Mouse (Mus musculus): ENCODE measurements at regions not wholly inside any gene's neighbourhood (a gene's known extent, or its start where the extent isn't known, plus 50 kb on each side); places are given as distances from the start of the nearest gene placed in this dataset.
A peak's percentile ranks its signal among the peaks of the same experiment; 100 is the strongest.

DNA sequence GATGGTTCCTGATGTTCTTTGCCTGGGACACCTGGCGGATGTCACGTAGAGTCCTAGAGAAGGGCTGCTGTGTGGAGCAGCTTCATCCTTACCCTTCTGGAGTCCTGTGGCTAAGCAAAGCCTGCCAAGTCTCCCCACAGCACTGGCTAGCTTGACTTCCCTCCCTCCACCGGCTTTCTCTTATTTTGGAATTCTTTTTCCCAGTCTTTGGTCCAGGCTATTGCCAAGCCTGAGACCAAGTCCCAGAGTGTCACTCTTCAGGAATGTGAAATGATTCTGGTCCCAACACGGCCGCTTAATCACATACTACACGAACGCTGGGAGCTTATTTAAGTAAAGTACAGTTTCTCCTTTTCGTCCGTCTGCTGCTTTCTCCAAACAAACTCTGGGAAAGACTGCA lies 146.4 kb downstream of the Fndc1 start:
- no peaks in the 10 kb centered on the region for H3K4me1 ChIP-seq (ENCODE audit: control insufficient read depth, insufficient read depth, low read length)
- H3K4me3 ChIP-seq (ENCODE audit: low read length), result no peak overlapping the region
- no peaks in the 10 kb centered on the region for H3K36me3 ChIP-seq (ENCODE audit: control insufficient read depth, insufficient read depth)
- peak; percentile 41; the same call in 1 of the 2 replicates for ATAC-seq (replicated peaks; ENCODE audit: extremely low read depth, insufficient read depth, low FRiP score)
- no peak overlapping the region for H3K4me2 ChIP-seq (ENCODE audit: low read depth, low read length)
- H3K9ac ChIP-seq (ENCODE audit: low read length), result no peak overlapping the region
- 0 out of 2 replicates have a peak overlapping the region, but pooled peaks have one; percentile 0 for H3K27ac ChIP-seq (ENCODE audit: low read length)
- H3K27me3 ChIP-seq (ENCODE audit: control insufficient read depth, insufficient read depth, low read length), result no peaks in the 10 kb centered on the region
- H3K9me3 ChIP-seq (replicated peaks; ENCODE audit: control insufficient read depth, low read length), result no peaks in the 10 kb centered on the region
- WGBS, result 65% methylated on average over 9 of the region's 9 CpGs

DNA sequence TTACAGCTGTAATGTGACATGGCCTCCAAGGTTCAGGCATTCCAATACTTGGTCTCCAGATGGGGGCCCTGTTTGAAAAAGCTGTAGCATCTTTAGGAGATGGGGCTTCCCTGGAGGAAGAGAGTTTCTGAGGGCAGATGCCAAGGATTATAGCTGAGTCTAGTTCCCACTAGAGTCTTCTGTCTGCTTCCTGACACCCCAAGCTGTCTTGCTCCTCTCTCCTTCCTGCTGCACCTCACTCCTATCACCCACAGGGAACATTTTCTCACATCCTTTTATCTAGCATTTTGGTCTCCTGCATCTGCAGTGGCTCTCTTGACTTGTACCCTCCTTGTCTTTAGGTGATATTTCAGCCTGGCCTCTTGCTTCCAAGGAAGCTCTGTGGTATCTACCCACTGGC lies 147.3 kb downstream of the Fndc1 start:
- Histone ChIP-seq H3K27me3 (ENCODE audit: control insufficient read depth, insufficient read depth, low read length) (no peaks in the 10 kb centered on the region), H3K36me3 (ENCODE audit: control insufficient read depth, insufficient read depth) (no peaks in the 10 kb centered on the region), H3K9ac (ENCODE audit: low read length) (no peak overlapping the region), H3K4me1 (ENCODE audit: control insufficient read depth, insufficient read depth, low read length) (no peaks in the 10 kb centered on the region), H3K27ac (ENCODE audit: low read length) (no peak overlapping the region), H3K9me3 (replicated peaks; ENCODE audit: control insufficient read depth, low read length) (no peaks in the 10 kb centered on the region), H3K4me2 (ENCODE audit: low read depth, low read length) (no peak overlapping the region), H3K4me3 (ENCODE audit: low read length) (no peak overlapping the region)
- ATAC-seq (replicated peaks; ENCODE audit: extremely low read depth, insufficient read depth, low FRiP score), result no peak

DNA sequence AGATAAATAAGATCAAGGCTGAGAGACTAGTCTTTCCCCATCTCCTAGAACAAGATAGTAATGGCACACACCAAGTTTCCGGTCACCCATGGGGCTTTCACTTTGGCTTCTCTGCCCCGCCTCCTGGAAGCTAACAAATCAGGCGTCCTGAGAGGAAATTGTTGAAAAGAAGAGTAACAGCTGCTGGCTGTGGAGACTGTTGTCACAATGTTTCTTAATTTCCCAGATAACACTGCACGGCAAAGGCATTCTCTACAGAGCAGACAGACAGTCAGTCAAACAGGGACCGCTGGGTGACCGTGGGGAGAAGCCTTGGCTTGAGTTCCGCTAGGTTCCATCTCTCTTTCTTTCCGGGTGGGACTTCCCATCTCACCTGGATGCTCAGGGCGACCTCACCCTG lies 148.2 kb downstream of the Fndc1 start:
- Histone ChIP-seq H3K9me3 (replicated peaks; ENCODE audit: control insufficient read depth, low read length) (no peaks in the 10 kb centered on the region), H3K4me3 (ENCODE audit: low read length) (no peak overlapping the region), H3K4me1 (ENCODE audit: control insufficient read depth, insufficient read depth, low read length) (no peaks in the 10 kb centered on the region), H3K27ac (ENCODE audit: low read length) (0 out of 2 replicates have a peak overlapping the region, but pooled peaks have one; percentile 19), H3K9ac (ENCODE audit: low read length) (no peak overlapping the region), H3K36me3 (ENCODE audit: control insufficient read depth, insufficient read depth) (no peaks in the 10 kb centered on the region), H3K27me3 (ENCODE audit: control insufficient read depth, insufficient read depth, low read length) (no peaks in the 10 kb centered on the region), H3K4me2 (ENCODE audit: low read depth, low read length) (no peak overlapping the region)
- WGBS, result 52% methylated on average over 9 of the region's 9 CpGs
- ATAC-seq (replicated peaks; ENCODE audit: extremely low read depth, insufficient read depth, low FRiP score), result 0 out of 2 replicates have a peak, but pooled peaks have one; percentile 28

DNA sequence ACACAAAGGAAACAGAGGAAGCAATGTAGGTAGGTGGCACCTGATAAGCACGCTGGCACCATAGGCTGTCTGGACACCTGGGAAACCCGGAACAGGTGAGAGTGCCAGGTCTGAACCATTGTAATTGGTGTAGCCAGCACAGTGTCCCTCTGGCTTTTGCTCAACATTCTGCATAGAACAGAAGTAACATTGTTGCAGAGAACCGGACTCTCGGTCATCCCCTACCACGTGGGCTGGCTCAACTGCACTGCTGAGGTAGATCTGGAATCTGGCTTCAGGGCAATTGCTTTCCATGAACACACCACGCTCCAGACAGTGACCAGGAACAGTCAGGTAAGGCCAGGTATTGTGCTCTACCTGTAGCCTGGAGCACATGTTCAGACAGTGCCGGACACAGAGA lies 149.3 kb downstream of the Fndc1 start:
- WGBS, result 88% methylated on average over 7 of the region's 7 CpGs
- Histone ChIP-seq H3K27me3 (ENCODE audit: control insufficient read depth, insufficient read depth, low read length) (no peaks in the 10 kb centered on the region), H3K9ac (ENCODE audit: low read length) (no peak overlapping the region), H3K4me1 (ENCODE audit: control insufficient read depth, insufficient read depth, low read length) (no peaks in the 10 kb centered on the region), H3K4me3 (ENCODE audit: low read length) (no peak overlapping the region), H3K4me2 (ENCODE audit: low read depth, low read length) (no peak overlapping the region), H3K27ac (ENCODE audit: low read length) (no peak overlapping the region), H3K9me3 (replicated peaks; ENCODE audit: control insufficient read depth, low read length) (no peaks in the 10 kb centered on the region), H3K36me3 (ENCODE audit: control insufficient read depth, insufficient read depth) (no peaks in the 10 kb centered on the region)
- ATAC-seq (replicated peaks; ENCODE audit: extremely low read depth, insufficient read depth, low FRiP score), result no peak

DNA sequence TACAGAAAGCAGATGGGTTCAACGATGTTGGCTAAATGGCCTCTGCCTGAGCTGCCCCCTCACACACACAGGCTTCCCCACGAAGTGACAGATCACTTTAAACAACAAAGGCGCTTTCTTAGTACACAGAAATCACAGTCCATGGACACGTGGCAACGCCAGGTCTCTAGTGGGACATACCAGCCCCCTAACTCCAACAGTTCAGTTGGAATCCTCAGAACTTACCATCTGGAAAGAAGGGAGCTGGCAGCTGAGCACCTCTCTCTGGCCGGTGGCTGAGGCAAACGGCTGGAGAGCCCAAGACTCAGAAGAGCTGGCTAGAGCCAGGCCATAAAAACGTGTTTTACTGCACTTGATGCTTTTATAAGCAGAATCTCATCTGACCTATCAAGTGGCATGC lies 149.8 kb downstream of the Fndc1 start:
- H3K4me3 ChIP-seq (ENCODE audit: low read length), result no peak overlapping the region
- no peak overlapping the region for H3K4me2 ChIP-seq (ENCODE audit: low read depth, low read length)
- H3K9ac ChIP-seq (ENCODE audit: low read length), result no peak overlapping the region
- no peaks in the 10 kb centered on the region for H3K9me3 ChIP-seq (replicated peaks; ENCODE audit: control insufficient read depth, low read length)
- H3K27me3 ChIP-seq (ENCODE audit: control insufficient read depth, insufficient read depth, low read length), result no peaks in the 10 kb centered on the region
- WGBS, result 77% methylated on average over 8 of the region's 8 CpGs
- H3K36me3 ChIP-seq (ENCODE audit: control insufficient read depth, insufficient read depth), result no peaks in the 10 kb centered on the region
- ATAC-seq (replicated peaks; ENCODE audit: extremely low read depth, insufficient read depth, low FRiP score), result no peak
- no peak overlapping the region for H3K27ac ChIP-seq (ENCODE audit: low read length)
- no peaks in the 10 kb centered on the region for H3K4me1 ChIP-seq (ENCODE audit: control insufficient read depth, insufficient read depth, low read length)

DNA sequence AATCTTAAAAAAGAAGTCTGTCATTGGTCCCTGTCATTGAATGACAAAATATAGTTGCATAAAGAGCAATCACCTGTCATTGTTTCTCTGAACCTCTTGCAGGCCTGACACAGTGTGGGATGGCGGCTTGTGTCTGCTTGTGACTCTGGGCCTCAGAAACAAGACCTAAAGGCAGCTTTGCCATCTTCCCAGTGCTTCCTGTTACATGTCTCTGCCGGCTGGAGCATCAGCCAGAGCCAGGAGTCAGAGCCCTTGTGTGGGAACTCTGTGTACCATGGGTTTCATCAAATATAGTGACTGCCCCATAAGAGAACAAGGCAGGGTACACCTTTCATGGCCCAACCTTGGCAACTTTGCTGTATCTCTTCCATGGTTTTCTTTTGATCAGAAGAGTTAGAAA lies 150.3 kb downstream of the Fndc1 start:
- no peak for ATAC-seq (replicated peaks; ENCODE audit: extremely low read depth, insufficient read depth, low FRiP score)
- H3K4me3 ChIP-seq (ENCODE audit: low read length), result no peak overlapping the region
- no peak overlapping the region for H3K9ac ChIP-seq (ENCODE audit: low read length)
- no peaks in the 10 kb centered on the region for H3K27me3 ChIP-seq (ENCODE audit: control insufficient read depth, insufficient read depth, low read length)
- no peak overlapping the region for H3K4me2 ChIP-seq (ENCODE audit: low read depth, low read length)
- WGBS, result 75% methylated on average over 2 of the region's 2 CpGs
- no peaks in the 10 kb centered on the region for H3K9me3 ChIP-seq (replicated peaks; ENCODE audit: control insufficient read depth, low read length)
- no peaks in the 10 kb centered on the region for H3K36me3 ChIP-seq (ENCODE audit: control insufficient read depth, insufficient read depth)
- no peak overlapping the region for H3K27ac ChIP-seq (ENCODE audit: low read length)
- H3K4me1 ChIP-seq (ENCODE audit: control insufficient read depth, insufficient read depth, low read length), result no peaks in the 10 kb centered on the region

DNA sequence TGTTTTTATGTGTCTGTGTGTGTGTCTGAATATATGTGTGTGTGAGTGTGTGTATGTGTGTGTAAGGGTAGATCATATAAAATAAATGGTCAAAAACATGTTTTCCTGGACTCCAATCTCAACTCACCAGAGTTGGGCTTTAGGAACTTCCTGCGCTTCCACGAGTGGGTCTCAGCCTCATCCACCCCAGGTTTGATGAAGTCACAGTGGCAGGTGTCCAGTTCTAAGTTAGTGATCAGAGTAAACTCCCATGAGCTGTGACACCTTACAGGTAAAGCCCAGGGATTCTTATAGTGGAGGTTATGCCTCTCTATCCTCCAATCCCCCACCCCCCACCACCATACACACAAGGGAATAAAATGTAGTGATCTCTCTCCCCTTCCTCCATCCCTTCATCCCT lies 152.6 kb downstream of the Fndc1 start:
- no peak overlapping the region for H3K9ac ChIP-seq (ENCODE audit: low read length)
- 71% methylated on average over 2 of the region's 2 CpGs for WGBS
- no peak overlapping the region for H3K27ac ChIP-seq (ENCODE audit: low read length)
- no peaks in the 10 kb centered on the region for H3K36me3 ChIP-seq (ENCODE audit: control insufficient read depth, insufficient read depth)
- H3K27me3 ChIP-seq (ENCODE audit: control insufficient read depth, insufficient read depth, low read length), result no peaks in the 10 kb centered on the region
- H3K4me1 ChIP-seq (ENCODE audit: control insufficient read depth, insufficient read depth, low read length), result no peaks in the 10 kb centered on the region
- H3K4me3 ChIP-seq (ENCODE audit: low read length), result no peak overlapping the region
- no peak for ATAC-seq (replicated peaks; ENCODE audit: extremely low read depth, insufficient read depth, low FRiP score)
- no peak overlapping the region for H3K4me2 ChIP-seq (ENCODE audit: low read depth, low read length)
- H3K9me3 ChIP-seq (replicated peaks; ENCODE audit: control insufficient read depth, low read length), result no peaks in the 10 kb centered on the region

DNA sequence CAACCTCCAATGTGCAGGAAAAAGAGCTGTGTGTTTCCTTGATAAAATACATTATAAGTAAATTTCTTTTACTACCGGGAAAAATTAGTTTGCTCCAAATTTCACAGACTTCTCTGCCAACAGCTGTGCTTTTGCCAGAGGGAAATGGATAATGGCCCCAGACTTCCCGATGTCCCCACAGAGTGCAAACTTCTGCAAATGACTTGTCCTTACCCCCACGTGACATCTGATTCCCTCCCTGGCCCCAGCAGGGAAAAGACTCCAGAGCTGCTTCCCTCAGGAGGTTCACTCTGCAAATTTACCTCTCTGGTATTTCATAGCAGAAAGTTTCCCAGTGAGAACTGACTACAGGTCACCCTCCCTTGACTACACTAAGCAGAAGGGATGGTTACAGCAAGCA lies 159.3 kb downstream of the Fndc1 start:
- Histone ChIP-seq H3K36me3 (ENCODE audit: control insufficient read depth, insufficient read depth) (no peaks in the 10 kb centered on the region), H3K27ac (ENCODE audit: low read length) (no peak overlapping the region), H3K9me3 (replicated peaks; ENCODE audit: control insufficient read depth, low read length) (no peaks in the 10 kb centered on the region), H3K4me3 (ENCODE audit: low read length) (no peak overlapping the region), H3K27me3 (ENCODE audit: control insufficient read depth, insufficient read depth, low read length) (no peaks in the 10 kb centered on the region), H3K4me1 (ENCODE audit: control insufficient read depth, insufficient read depth, low read length) (no peaks in the 10 kb centered on the region), H3K9ac (ENCODE audit: low read length) (no peak overlapping the region), H3K4me2 (ENCODE audit: low read depth, low read length) (no peak overlapping the region)
- no peak for ATAC-seq (replicated peaks; ENCODE audit: extremely low read depth, insufficient read depth, low FRiP score)
- WGBS, result 40% methylated on average over 3 of the region's 3 CpGs

DNA sequence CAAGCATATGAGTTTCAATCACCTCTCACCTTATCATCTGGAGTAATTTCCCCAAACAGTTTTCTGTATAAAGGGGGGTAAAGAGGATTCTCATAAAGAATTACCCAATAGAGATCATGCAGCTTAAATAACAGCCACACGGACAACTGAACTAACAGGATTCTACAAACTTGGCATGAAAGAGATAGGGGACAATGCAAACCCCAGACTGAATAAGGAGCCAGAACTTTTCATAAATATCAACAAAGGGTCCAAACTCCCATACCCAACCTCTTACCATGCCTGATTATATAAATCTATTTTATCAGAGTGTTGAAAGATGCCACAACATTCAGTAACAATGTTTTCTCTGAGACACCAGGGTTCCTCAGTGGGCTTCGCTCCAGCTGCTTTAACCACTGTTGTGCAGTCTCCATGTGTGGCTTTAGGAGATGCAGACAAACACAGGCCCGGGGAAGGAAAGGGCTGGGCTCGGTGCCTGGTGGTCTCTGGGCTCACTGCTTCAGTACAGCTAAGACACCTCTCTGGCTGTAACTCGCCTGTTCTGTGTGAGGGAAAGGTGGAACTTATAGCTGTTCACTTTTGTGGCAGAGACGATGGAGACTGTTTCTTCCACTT lies 160.2 kb downstream of the Fndc1 start:
- Histone ChIP-seq H3K27ac (ENCODE audit: low read length) (no peak overlapping the region), H3K4me1 (ENCODE audit: control insufficient read depth, insufficient read depth, low read length) (no peaks in the 10 kb centered on the region), H3K9ac (ENCODE audit: low read length) (no peak overlapping the region), H3K9me3 (replicated peaks; ENCODE audit: control insufficient read depth, low read length) (no peaks in the 10 kb centered on the region), H3K36me3 (ENCODE audit: control insufficient read depth, insufficient read depth) (no peaks in the 10 kb centered on the region), H3K4me3 (ENCODE audit: low read length) (no peak overlapping the region), H3K27me3 (ENCODE audit: control insufficient read depth, insufficient read depth, low read length) (no peaks in the 10 kb centered on the region), H3K4me2 (ENCODE audit: low read depth, low read length) (no peak overlapping the region)
- WGBS, result 58% methylated on average over 6 of the region's 6 CpGs
- ATAC-seq (replicated peaks; ENCODE audit: extremely low read depth, insufficient read depth, low FRiP score), result no peak

All from heart, embryonic 16.5 days (tissue).